Mouse (Mus musculus) hindbrain, embryonic 13.5 days (tissue): ENCODE measurements around the gene Arhgef33. TPM values are rescaled to one million over a fixed set of nuclear protein-coding genes. Genes with fewer than 3 reads are reported as not detected.

ENCODE experiments used
- ATAC-seq: fragments of 200-750 bp; cut with Nextera tagmentation; 2 replicates; pipeline ENCODE4 v1.8.0; 2017; ENCODE audit warnings: moderate TSS enrichment; ENCODE audit not compliant: low FRiP score
- H3K27ac ChIP-seq: fragments of 300-500 bp; sonication (generic); 2 replicates; pipeline ENCODE4 v1.5.1; 2015; ENCODE audit warnings: inconsistent platforms, mild to moderate bottlenecking, moderate library complexity
- H3K27me3 ChIP-seq: fragments of 300-500 bp; sonication (generic); 2 replicates; pipeline ENCODE4 v1.6.1; 2015; ENCODE audit warnings: mild to moderate bottlenecking, inconsistent platforms
- H3K36me3 ChIP-seq: fragments of 300-500 bp; sonication (generic); 2 replicates; pipeline ENCODE4 v1.6.1; 2015; ENCODE audit warnings: mild to moderate bottlenecking, inconsistent platforms
- H3K4me1 ChIP-seq: fragments of 300-500 bp; sonication (generic); replicated peaks from 2 replicates; pipeline ENCODE4 v1.6.1; 2015; ENCODE audit warnings: inconsistent platforms
- H3K4me2 ChIP-seq: fragments of 300-500 bp; sonication (generic); 2 replicates; pipeline ENCODE4 v1.6.1; 2015; ENCODE audit warnings: inconsistent platforms, mild to moderate bottlenecking, moderate library complexity
- H3K4me3 ChIP-seq: fragments of 300-500 bp; sonication (generic); 2 replicates; pipeline ENCODE4 v1.5.1; 2015; ENCODE audit warnings: mild to moderate bottlenecking, inconsistent platforms
- H3K9ac ChIP-seq: fragments of 300-500 bp; sonication (generic); 2 replicates; pipeline ENCODE4 v1.6.1; 2015; ENCODE audit warnings: mild to moderate bottlenecking, inconsistent platforms
- H3K9me3 ChIP-seq: fragments of 300-500 bp; sonication (generic); 2 replicates; pipeline ENCODE4 v1.6.1; 2016; ENCODE audit warnings: inconsistent platforms
- WGBS: fragments of 180-500 bp; shearing (Covaris S2); methylation state at CpG from one replicate; pipeline ENCODE4 v1.1.7; 2015; 5-methylcytosine and 5-hydroxymethylcytosine counted together
- polyA plus RNA-seq: library from polyadenylated mRNA; unstranded; fragments of >200 nt; fragmentation: Nextera tagmentation; extraction: Ambion mirVana; gene quantifications from 2 replicates; pipeline ENCODE4 v1.2.1, GENCODE M21; 2015

The Arhgef33 gene
- polyA plus RNA-seq, 1 experiment from 2014 or later: 1.2 TPM

DNA sequence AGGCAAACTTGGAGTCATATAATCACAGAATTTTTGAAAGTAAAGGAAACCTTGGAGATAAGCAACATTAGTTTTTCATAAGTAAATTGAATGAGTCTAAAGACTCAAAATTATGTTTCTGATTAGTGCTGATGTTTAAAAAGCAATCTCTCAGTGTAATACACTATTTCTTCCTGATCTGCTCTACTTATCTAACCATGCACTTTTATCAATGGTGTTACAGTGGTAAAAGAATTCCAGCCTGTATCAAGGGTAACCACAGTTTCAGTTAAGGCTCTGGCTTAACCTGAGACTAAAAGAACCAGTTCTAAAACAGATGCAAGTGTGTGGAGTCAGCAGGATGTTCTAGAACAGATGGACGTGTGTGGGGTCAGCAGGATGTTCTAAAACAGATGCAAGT, 113.8 kb downstream of the Arhgef33 start:
- peaks cover 55% of the 10 kb centered on the region for H3K36me3 ChIP-seq
- no peak overlapping the region for H3K4me2 ChIP-seq
- H3K9me3 ChIP-seq: no peaks in the 10 kb centered on the region
- no peak for ATAC-seq
- no peak overlapping the region for H3K4me3 ChIP-seq
- no peaks in the 10 kb centered on the region for H3K27me3 ChIP-seq
- H3K9ac ChIP-seq: no peak overlapping the region
- no peak overlapping the region for H3K27ac ChIP-seq
- H3K4me1 ChIP-seq: no peaks in the 10 kb centered on the region
- WGBS: 92% methylated on average over 1 of the region's 1 CpGs

GRCm38 (mm10) chr17:80426171-80426570, 119.0 kb downstream of the Arhgef33 start:
- no peak overlapping the region for H3K9ac ChIP-seq
- 93% methylated on average over 7 of the region's 7 CpGs for WGBS
- peaks cover 23% of the 10 kb centered on the region for H3K36me3 ChIP-seq
- no peaks in the 10 kb centered on the region for H3K27me3 ChIP-seq
- no peak overlapping the region for H3K27ac ChIP-seq
- no peak overlapping the region for H3K4me3 ChIP-seq
- no peaks in the 10 kb centered on the region for H3K9me3 ChIP-seq
- ATAC-seq: no peak
- H3K4me1 ChIP-seq: no peaks in the 10 kb centered on the region
- H3K4me2 ChIP-seq: no peak overlapping the region

DNA sequence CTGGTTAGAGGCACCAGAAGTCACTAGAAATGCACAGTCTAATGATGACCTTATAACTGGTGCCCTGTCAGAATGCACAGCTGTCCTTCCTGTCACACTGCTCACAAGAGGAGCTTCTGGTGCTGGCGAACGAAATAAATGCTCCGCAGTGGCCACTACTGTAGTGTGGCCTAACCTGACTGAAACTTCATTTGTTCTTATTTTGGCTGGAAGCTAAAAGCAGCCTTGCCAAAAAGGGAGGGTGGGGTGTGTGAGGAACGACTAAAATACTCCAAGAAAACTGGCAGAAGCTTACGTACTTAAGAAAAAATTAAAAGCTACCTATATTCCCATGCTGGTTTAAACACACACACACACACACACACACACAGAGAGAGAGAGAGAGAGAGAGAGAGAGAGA, 119.7 kb downstream of the Arhgef33 start:
- Histone ChIP-seq H3K9me3 (no peaks in the 10 kb centered on the region), H3K4me2 (no peak overlapping the region), H3K27ac (no peak overlapping the region; the same call in 1 of the 2 replicates), H3K4me1 (no peaks in the 10 kb centered on the region), H3K36me3 (peaks cover 24% of the 10 kb centered on the region), H3K4me3 (no peak overlapping the region), H3K9ac (no peak overlapping the region), H3K27me3 (no peaks in the 10 kb centered on the region)
- no peak for ATAC-seq
- WGBS: 80% methylated on average over 5 of the region's 5 CpGs

- Histone ChIP-seq H3K9ac (no peak overlapping the region), H3K4me3 (no peak overlapping the region), H3K27ac (no peak overlapping the region), H3K9me3 (no peaks in the 10 kb centered on the region), H3K36me3 (peaks cover 19% of the 10 kb centered on the region), H3K27me3 (no peaks in the 10 kb centered on the region), H3K4me2 (no peak overlapping the region), H3K4me1 (no peaks in the 10 kb centered on the region)
- ATAC-seq: no peak
- WGBS: 62% methylated on average over 2 of the region's 2 CpGs
Measured at GRCm38 (mm10) chr17:80427966-80428365, 120.8 kb downstream of the Arhgef33 start.

DNA sequence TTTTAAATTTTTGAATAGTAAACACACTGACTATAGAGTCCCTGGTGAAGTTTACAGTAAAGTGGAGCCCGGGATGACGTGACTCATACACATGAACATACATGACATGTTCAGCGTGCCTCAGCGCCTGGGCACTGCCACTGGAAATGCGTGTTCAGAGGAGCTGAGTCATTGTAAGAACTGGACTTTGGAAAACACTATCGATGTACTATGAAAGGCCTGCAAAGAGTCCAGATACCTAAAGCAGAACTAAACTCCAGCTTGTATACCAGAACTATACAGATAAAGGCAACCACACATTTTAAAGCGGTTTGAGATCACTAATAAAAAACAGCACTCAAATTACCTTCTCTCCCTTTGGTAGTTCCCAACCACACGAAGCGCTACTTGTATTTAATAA, 124.8 kb downstream of the Arhgef33 start:
- no peak overlapping the region for H3K4me3 ChIP-seq
- WGBS: 97% methylated on average over 9 of the region's 9 CpGs
- H3K4me1 ChIP-seq: no peaks in the 10 kb centered on the region
- peaks cover 41% of the 10 kb centered on the region for H3K36me3 ChIP-seq
- no peak for ATAC-seq
- no peak overlapping the region for H3K9ac ChIP-seq
- H3K4me2 ChIP-seq: no peak overlapping the region
- H3K27me3 ChIP-seq: no peaks in the 10 kb centered on the region
- H3K9me3 ChIP-seq: no peaks in the 10 kb centered on the region
- no peak overlapping the region for H3K27ac ChIP-seq

DNA sequence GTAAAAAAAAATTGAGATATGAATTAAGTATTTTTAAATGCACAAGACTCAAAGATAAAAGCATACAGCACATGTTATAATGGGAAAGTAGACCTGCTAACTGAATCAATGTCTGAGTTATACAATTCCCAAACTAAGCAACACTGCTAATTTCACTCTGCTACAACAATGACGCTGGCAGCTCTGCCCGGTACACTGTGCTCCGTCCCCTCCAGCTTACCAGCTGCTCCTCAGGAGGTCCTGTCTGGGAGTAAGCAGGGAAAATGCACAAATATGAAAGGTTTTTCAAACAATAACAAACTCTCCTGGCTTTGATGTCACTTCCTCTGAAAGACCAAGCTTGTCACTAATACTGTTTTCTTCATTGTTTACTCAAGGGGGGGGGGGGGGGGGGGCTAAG, 127.2 kb downstream of the Arhgef33 start:
- H3K4me2 ChIP-seq: no peak overlapping the region
- no peak overlapping the region for H3K4me3 ChIP-seq
- H3K36me3 ChIP-seq: peaks cover 52% of the 10 kb centered on the region
- ATAC-seq: no peak
- H3K27me3 ChIP-seq: no peaks in the 10 kb centered on the region
- no peaks in the 10 kb centered on the region for H3K9me3 ChIP-seq
- 78% methylated on average over 3 of the region's 3 CpGs for WGBS
- H3K4me1 ChIP-seq: no peaks in the 10 kb centered on the region
- no peak overlapping the region for H3K9ac ChIP-seq
- H3K27ac ChIP-seq: no peak overlapping the region

DNA sequence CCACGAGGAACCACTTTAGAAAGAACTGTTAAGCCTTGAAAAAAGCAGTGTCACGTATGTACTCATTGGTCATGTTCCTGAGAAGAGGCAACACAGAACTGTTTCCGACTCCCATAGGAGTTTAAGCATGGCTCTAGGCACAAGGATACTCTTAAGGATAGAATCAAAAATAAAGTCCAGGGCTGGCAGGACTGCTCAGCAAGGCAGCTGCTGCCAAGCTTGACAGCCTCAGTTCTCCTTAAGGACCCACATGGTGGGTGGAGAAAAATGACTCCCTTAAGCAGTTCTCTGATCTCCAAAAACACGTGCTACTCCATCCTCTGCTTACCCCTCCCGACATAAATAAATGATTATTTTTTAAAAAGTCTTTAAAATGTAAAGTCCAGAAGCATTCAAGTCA, 128.5 kb downstream of the Arhgef33 start:
- ATAC-seq: no peak
- 91% methylated on average over 5 of the region's 5 CpGs for WGBS
- H3K36me3 ChIP-seq: peaks cover 49% of the 10 kb centered on the region

DNA sequence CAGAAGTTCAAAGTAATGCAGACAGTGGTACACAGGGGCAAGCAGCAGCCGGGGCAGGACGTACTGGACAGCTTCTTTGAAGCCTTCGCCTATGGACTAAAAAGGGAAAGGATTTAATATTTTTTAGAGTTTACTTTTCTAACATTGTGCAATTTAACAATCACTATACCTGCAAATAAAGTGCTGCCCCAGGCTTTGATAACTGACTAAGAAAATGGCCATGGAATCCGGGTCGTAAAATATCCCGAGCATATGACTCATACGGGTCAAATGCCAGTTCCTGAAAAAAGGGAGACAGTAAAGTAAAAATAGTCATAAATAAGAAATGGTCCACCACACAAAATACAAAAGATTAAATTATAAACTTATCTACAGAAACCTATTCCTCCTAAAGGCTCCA, 138.2 kb downstream of the Arhgef33 start:
- Histone ChIP-seq H3K36me3 (peaks cover 65% of the 10 kb centered on the region), H3K27ac (no peak overlapping the region), H3K4me1 (no peaks in the 10 kb centered on the region), H3K27me3 (no peaks in the 10 kb centered on the region), H3K4me2 (no peak overlapping the region), H3K9me3 (no peaks in the 10 kb centered on the region), H3K4me3 (no peak overlapping the region), H3K9ac (no peak overlapping the region)
- ATAC-seq: no peak
- WGBS: 95% methylated on average over 7 of the region's 7 CpGs

More for the DNA sequence above, 128.5 kb downstream of the Arhgef33 start:
- no peak overlapping the region for H3K9ac ChIP-seq
- H3K4me1 ChIP-seq: no peaks in the 10 kb centered on the region
- no peaks in the 10 kb centered on the region for H3K27me3 ChIP-seq
- no peaks in the 10 kb centered on the region for H3K9me3 ChIP-seq
- H3K27ac ChIP-seq: no peak overlapping the region
- H3K4me2 ChIP-seq: no peak overlapping the region
- H3K4me3 ChIP-seq: no peak overlapping the region

- Histone ChIP-seq H3K9ac (no peak overlapping the region), H3K36me3 (peaks cover 66% of the 10 kb centered on the region)
Measured at GRCm38 (mm10) chr17:80446470-80446869, 139.3 kb downstream of the Arhgef33 start.

More at GRCm38 (mm10) chr17:80446470-80446869, 139.3 kb downstream of the Arhgef33 start:
- Histone ChIP-seq H3K9me3 (no peaks in the 10 kb centered on the region), H3K4me3 (no peak overlapping the region), H3K27ac (no peak overlapping the region), H3K4me2 (no peak overlapping the region), H3K27me3 (no peaks in the 10 kb centered on the region), H3K4me1 (no peaks in the 10 kb centered on the region)
- no peak for ATAC-seq
- 96% methylated on average over 5 of the region's 5 CpGs for WGBS

Other genes starting within 250 kb of the Arhgef33 start
- gene Hnrnpll, start 245.1 kb upstream of the Arhgef33 start, polyA plus RNA-seq: 60.4 and 64.1 TPM in 2 replicates
- gene Galm, start 179.9 kb upstream of the Arhgef33 start, polyA plus RNA-seq: 2.0 and 2.4 TPM in 2 replicates
- 480 and 495 TPM in 2 replicates for gene Srsf7, start 100.1 kb upstream of the Arhgef33 start, polyA plus RNA-seq
- 0.17 and 0.18 TPM in 2 replicates for gene Ttc39d, start 99.9 kb upstream of the Arhgef33 start, polyA plus RNA-seq
- 21.0 and 22.9 TPM in 2 replicates for gene Gemin6, start 83.0 kb upstream of the Arhgef33 start, polyA plus RNA-seq
- gene Morn2, start 17.2 kb upstream of the Arhgef33 start, polyA plus RNA-seq: 53.2 and 55.3 TPM in 2 replicates
- 44.4 and 45.3 TPM in 2 replicates for gene Dhx57, start 16.9 kb upstream of the Arhgef33 start, polyA plus RNA-seq
- gene Gm10190, start 66.1 kb downstream of the Arhgef33 start, polyA plus RNA-seq: 2.3 and 3.4 TPM in 2 replicates
- 7.5 and 7.7 TPM in 2 replicates for gene Sos1, start 173.0 kb downstream of the Arhgef33 start, polyA plus RNA-seq